Mouse (Mus musculus): Measurements from ENCODE around the gene Ngrn.

Ngrn gene

GRCm38 (mm10) chr7:80261372-80261990 lies 466 bp downstream of the Ngrn start:
- no peak for DNase-seq (ENCODE audit: low spot score in 2 of 2)

GRCm38 (mm10) chr7:80264606-80265005 lies 3.6 kb downstream of the Ngrn start:
- DNase-seq (ENCODE audit: low spot score in 2 of 2) = no peak

- no peak for DNase-seq (ENCODE audit: low spot score in 2 of 2)
Measured at GRCm38 (mm10) chr7:80267764-80268163, 6.7 kb downstream of the Ngrn start.

GRCm38 (mm10) chr7:80268897-80269750 lies 8.1 kb downstream of the Ngrn start, which contains the start of gene Vps33b:
Gene Vps33b (plus strand): TSS chr7:80269649.
- DNase-seq (ENCODE audit: low spot score in 2 of 2) = peak; percentile 95 to 97

- DNase-seq (ENCODE audit: low spot score in 2 of 2) = no peak
Measured at GRCm38 (mm10) chr7:80269751-80270255, 8.8 kb downstream of the Ngrn start.

GRCm38 (mm10) chr7:80273456-80273855 lies 12.4 kb downstream of the Ngrn start:
- DNase-seq (ENCODE audit: low spot score in 2 of 2) = no peak

GRCm38 (mm10) chr7:80276374-80276773 lies 15.4 kb downstream of the Ngrn start:
- no peak for DNase-seq (ENCODE audit: low spot score in 2 of 2)

GRCm38 (mm10) chr7:80280032-80280431 lies 19.0 kb downstream of the Ngrn start:
- DNase-seq (ENCODE audit: low spot score in 2 of 2) = no peak

- no peak for DNase-seq (ENCODE audit: low spot score in 2 of 2)
Measured at GRCm38 (mm10) chr7:80280998-80281397, 20.0 kb downstream of the Ngrn start.

GRCm38 (mm10) chr7:80281646-80282045 lies 20.6 kb downstream of the Ngrn start:
- DNase-seq (ENCODE audit: low spot score in 2 of 2) = no peak

GRCm38 (mm10) chr7:80283226-80283918 lies 22.4 kb downstream of the Ngrn start:
- DNase-seq (ENCODE audit: low spot score in 2 of 2) = no peak

- DNase-seq (ENCODE audit: low spot score in 2 of 2) = no peak
Measured at GRCm38 (mm10) chr7:80284391-80284790, 23.4 kb downstream of the Ngrn start.

- no peak for DNase-seq (ENCODE audit: low spot score in 2 of 2)
Measured at GRCm38 (mm10) chr7:80285725-80286124, 24.7 kb downstream of the Ngrn start.

- DNase-seq (ENCODE audit: low spot score in 2 of 2) = no peak
Measured at GRCm38 (mm10) chr7:80287736-80288135, 26.7 kb downstream of the Ngrn start.

GRCm38 (mm10) chr7:80294062-80294763 lies 33.2 kb downstream of the Ngrn start, which contains the start of gene Prc1:
Gene Prc1 (plus strand): TSS chr7:80294450.
- peak; percentile 98 to 99 for DNase-seq (ENCODE audit: low spot score in 2 of 2)

- no peak for DNase-seq (ENCODE audit: low spot score in 2 of 2)
Measured at GRCm38 (mm10) chr7:80294764-80295648, 34.0 kb downstream of the Ngrn start.

GRCm38 (mm10) chr7:80296462-80296861 lies 35.4 kb downstream of the Ngrn start:
- DNase-seq (ENCODE audit: low spot score in 2 of 2) = no peak

- no peak for DNase-seq (ENCODE audit: low spot score in 2 of 2)
Measured at GRCm38 (mm10) chr7:80297041-80297440, 36.0 kb downstream of the Ngrn start.

- no peak for DNase-seq (ENCODE audit: low spot score in 2 of 2)
Measured at GRCm38 (mm10) chr7:80298754-80299153, 37.7 kb downstream of the Ngrn start.

GRCm38 (mm10) chr7:80299568-80299967 lies 38.6 kb downstream of the Ngrn start:
- DNase-seq (ENCODE audit: low spot score in 2 of 2) = no peak

- no peak for DNase-seq (ENCODE audit: low spot score in 2 of 2)
Measured at GRCm38 (mm10) chr7:80301522-80301921, 40.5 kb downstream of the Ngrn start.
